Mouse (Mus musculus): ENCODE data around the gene Brf1. TPM values are rescaled to one million over a fixed set of nuclear protein-coding genes. Genes with fewer than 3 reads are reported as not detected.
A peak's percentile ranks its signal among the peaks of the same experiment; 100 is the strongest.

The Brf1 gene
- polyA plus RNA-seq, 1 experiment from 2014 or later, result 39.5 TPM

DNA sequence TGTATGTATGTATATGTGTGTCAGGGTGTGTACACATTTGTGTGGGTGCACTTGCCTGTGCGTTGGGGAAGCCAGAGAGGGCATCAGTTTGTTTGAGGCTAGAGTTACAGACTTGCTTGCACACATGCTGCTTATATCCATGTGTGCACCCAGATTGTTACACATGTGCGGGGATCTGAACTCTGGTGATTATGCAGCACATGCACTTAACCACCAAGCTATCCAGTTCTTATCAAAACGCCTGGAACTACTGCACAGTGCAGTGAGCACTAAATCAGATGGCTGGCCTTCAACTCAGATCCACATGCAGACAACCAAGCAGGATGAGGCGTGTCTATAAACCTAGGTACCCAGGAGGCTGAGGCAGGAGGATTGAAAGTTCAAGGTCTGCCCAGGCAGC lies 36.5 kb upstream of the Brf1 start:
- H3K9me3 ChIP-seq (replicated peaks; ENCODE audit: control insufficient read depth, low read length), result no peaks in the 10 kb centered on the region
- no peak overlapping the region for H3K27ac ChIP-seq (ENCODE audit: low read depth, low read length)
- no peaks in the 10 kb centered on the region for H3K27me3 ChIP-seq (ENCODE audit: control insufficient read depth, insufficient read depth, low read length)
- 85% methylated on average over 4 of the region's 4 CpGs for WGBS (ENCODE audit: insufficient replicate concordance)
- H3K36me3 ChIP-seq (ENCODE audit: control insufficient read depth, insufficient read depth, low read length), result no peaks in the 10 kb centered on the region
- no peak overlapping the region for H3K4me3 ChIP-seq (ENCODE audit: low read depth, low read length)
- H3K4me1 ChIP-seq (ENCODE audit: control insufficient read depth, insufficient read depth, low read length), result peaks cover 36% of the 10 kb centered on the region
- H3K9ac ChIP-seq (ENCODE audit: low read depth, low read length), result no peak overlapping the region
- H3K4me2 ChIP-seq, result no peak overlapping the region
- no peak for ATAC-seq (replicated peaks; ENCODE audit: insufficient number of reproducible peaks, low FRiP score, low TSS enrichment)

DNA sequence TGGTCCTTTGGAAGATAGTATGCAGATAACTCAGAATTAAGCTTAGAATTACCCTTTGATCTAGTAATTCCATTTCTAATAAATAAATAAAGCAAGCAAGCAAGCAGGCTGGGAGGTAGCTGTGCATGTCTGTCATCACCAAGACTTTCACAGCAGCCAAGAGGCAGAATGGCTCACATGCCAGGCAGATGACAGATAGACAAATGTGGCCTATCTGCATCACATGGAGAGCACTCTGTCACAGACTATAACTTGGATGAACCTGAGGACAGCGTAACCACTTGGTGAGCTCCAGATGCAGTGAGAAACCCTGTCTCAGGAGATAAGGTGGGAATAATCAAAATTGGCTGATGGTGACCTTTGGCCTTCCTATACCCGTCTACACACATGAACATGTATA lies 34.6 kb upstream of the Brf1 start:
- Histone ChIP-seq H3K27ac (ENCODE audit: low read depth, low read length) (0 out of 2 replicates have a peak overlapping the region, but pooled peaks have one; percentile 22), H3K36me3 (ENCODE audit: control insufficient read depth, insufficient read depth, low read length) (no peaks in the 10 kb centered on the region), H3K9me3 (replicated peaks; ENCODE audit: control insufficient read depth, low read length) (no peaks in the 10 kb centered on the region), H3K4me2 (no peak overlapping the region), H3K4me1 (ENCODE audit: control insufficient read depth, insufficient read depth, low read length) (peaks cover 42% of the 10 kb centered on the region), H3K4me3 (ENCODE audit: low read depth, low read length) (no peak overlapping the region), H3K9ac (ENCODE audit: low read depth, low read length) (no peak overlapping the region), H3K27me3 (ENCODE audit: control insufficient read depth, insufficient read depth, low read length) (no peaks in the 10 kb centered on the region)
- no peak for ATAC-seq (replicated peaks; ENCODE audit: insufficient number of reproducible peaks, low FRiP score, low TSS enrichment)
- WGBS (ENCODE audit: insufficient replicate concordance), result 48% methylated on average over 2 of the region's 2 CpGs

DNA sequence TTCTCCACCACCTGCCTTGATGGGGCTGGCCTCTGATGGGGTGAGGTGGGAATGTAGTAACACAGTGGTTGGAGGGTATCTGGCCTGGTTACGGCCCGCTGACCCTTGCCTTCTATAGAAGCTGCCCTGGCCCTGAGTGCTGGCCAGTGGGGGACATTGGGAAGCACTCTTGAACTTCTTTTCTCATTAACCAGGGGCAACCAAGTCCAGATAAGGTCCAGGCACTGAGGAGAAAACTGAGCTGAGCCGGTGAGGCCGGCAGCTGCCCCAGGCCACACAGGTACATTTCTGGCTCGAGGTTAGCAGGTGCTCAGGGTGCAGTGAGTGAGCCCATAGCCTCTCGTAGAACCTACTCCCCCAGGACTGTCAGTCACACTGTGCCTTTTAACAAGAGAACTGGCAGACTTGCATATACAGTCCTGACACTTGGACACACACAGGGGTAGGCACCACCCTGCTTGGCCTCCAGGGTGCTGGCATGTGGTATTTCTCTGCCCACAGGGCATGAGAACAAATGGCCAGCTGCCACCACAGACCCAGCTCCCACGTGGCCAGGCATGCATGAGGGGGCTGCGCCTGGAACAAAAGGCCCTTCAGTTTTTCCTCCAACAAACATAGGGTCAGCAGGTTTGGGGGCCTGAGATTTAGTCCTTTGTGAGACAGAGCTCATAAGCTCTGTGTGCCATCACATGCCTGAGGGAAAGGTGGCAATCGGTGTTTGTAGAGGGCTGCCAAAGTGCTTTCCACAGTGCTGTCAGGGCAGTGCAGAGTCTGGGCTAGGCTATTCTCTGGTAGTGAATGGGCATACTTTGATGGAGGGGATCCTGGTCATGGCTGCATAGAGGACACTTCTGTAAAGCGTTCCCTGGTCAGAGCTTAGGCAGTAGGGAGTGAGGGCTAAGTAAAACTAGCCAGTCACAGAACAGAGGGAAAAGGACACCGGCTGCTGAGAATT lies 32.1 kb upstream of the Brf1 start:
- no peak overlapping the region for H3K4me3 ChIP-seq (ENCODE audit: low read depth, low read length)
- no peaks in the 10 kb centered on the region for H3K27me3 ChIP-seq (ENCODE audit: control insufficient read depth, insufficient read depth, low read length)
- H3K36me3 ChIP-seq (ENCODE audit: control insufficient read depth, insufficient read depth, low read length), result no peaks in the 10 kb centered on the region
- peaks cover 56% of the 10 kb centered on the region for H3K4me1 ChIP-seq (ENCODE audit: control insufficient read depth, insufficient read depth, low read length)
- H3K27ac ChIP-seq (ENCODE audit: low read depth, low read length), result no peak overlapping the region
- H3K9ac ChIP-seq (ENCODE audit: low read depth, low read length), result no peak overlapping the region
- H3K9me3 ChIP-seq (replicated peaks; ENCODE audit: control insufficient read depth, low read length), result no peaks in the 10 kb centered on the region
- no peak overlapping the region for H3K4me2 ChIP-seq
- ATAC-seq (replicated peaks; ENCODE audit: insufficient number of reproducible peaks, low FRiP score, low TSS enrichment), result no peak
- 72% methylated on average over 11 of the region's 11 CpGs for WGBS (ENCODE audit: insufficient replicate concordance)

DNA sequence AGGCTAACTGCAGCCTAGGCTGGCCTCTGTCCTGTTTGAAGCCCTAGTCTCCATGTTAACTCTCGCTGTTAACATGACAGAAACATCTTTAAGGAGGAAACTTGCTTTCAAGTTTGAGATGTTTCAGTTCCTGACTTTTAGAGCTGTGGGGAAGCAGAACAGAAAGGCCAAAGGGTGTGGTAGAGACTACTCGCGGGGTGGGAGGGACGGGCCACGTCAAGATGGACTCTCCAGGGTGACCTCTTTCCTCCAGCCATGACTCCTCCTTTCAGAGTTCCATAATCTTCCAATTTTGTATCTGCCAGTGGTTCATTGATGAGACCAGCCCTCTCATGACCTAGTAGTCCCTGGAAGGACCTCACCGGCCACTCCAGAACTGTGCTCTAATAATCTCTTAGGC lies 30.9 kb upstream of the Brf1 start:
- H3K9ac ChIP-seq (ENCODE audit: low read depth, low read length), result no peak overlapping the region
- no peak overlapping the region for H3K27ac ChIP-seq (ENCODE audit: low read depth, low read length)
- 80% methylated on average over 6 of the region's 6 CpGs for WGBS (ENCODE audit: insufficient replicate concordance)
- no peaks in the 10 kb centered on the region for H3K9me3 ChIP-seq (replicated peaks; ENCODE audit: control insufficient read depth, low read length)
- no peak for ATAC-seq (replicated peaks; ENCODE audit: insufficient number of reproducible peaks, low FRiP score, low TSS enrichment)
- H3K4me1 ChIP-seq (ENCODE audit: control insufficient read depth, insufficient read depth, low read length), result peaks cover 60% of the 10 kb centered on the region
- H3K36me3 ChIP-seq (ENCODE audit: control insufficient read depth, insufficient read depth, low read length), result no peaks in the 10 kb centered on the region
- H3K27me3 ChIP-seq (ENCODE audit: control insufficient read depth, insufficient read depth, low read length), result no peaks in the 10 kb centered on the region
- no peak overlapping the region for H3K4me2 ChIP-seq
- H3K4me3 ChIP-seq (ENCODE audit: low read depth, low read length), result no peak overlapping the region

DNA sequence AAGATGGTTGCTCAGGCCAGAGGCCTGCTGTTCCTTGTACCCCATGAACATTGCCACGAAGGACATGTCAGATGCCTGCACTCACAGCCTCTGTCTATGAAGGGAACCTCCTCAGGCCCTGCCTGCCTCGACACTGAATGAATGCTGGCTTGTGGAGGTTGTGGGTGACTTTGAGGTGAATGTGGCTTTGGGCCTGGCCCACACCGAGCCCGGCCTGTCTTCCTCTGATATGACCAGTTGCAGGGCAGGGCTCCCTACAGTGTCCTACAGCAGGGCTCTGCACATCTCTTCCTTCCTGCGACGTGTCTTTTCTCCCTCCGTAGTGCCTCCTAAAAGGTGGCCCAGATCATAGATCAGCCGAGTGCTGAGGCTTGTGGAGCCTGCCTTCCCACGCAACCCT lies 30.5 kb upstream of the Brf1 start:
- H3K9me3 ChIP-seq (replicated peaks; ENCODE audit: control insufficient read depth, low read length), result no peaks in the 10 kb centered on the region
- WGBS (ENCODE audit: insufficient replicate concordance), result 77% methylated on average over 9 of the region's 9 CpGs
- no peak for ATAC-seq (replicated peaks; ENCODE audit: insufficient number of reproducible peaks, low FRiP score, low TSS enrichment)
- no peak overlapping the region for H3K4me2 ChIP-seq
- no peaks in the 10 kb centered on the region for H3K27me3 ChIP-seq (ENCODE audit: control insufficient read depth, insufficient read depth, low read length)
- no peak overlapping the region for H3K27ac ChIP-seq (ENCODE audit: low read depth, low read length)
- H3K9ac ChIP-seq (ENCODE audit: low read depth, low read length), result no peak overlapping the region
- H3K4me3 ChIP-seq (ENCODE audit: low read depth, low read length), result no peak overlapping the region
- H3K4me1 ChIP-seq (ENCODE audit: control insufficient read depth, insufficient read depth, low read length), result peaks cover 60% of the 10 kb centered on the region
- H3K36me3 ChIP-seq (ENCODE audit: control insufficient read depth, insufficient read depth, low read length), result no peaks in the 10 kb centered on the region

DNA sequence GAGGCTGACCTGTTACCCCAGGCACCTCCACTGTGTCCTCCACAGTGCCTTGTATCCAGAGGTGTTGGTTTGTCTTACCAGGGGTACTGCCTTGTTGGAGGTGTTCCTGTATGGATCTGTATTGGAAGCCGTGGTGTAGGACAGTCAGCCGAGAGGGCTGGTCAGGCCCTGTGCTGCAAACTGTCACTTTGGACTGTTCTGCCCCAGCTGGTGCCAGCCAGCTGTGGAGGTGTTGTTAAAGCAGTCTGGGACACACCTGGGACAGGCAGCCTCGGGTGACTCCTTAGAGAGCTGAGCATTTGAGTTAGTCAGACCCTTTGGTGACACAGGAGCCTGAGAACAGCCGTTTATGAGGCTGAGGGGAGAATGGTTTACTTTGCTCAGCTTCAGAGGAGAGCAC lies 29.5 kb upstream of the Brf1 start:
- peaks cover 57% of the 10 kb centered on the region for H3K4me1 ChIP-seq (ENCODE audit: control insufficient read depth, insufficient read depth, low read length)
- H3K27ac ChIP-seq (ENCODE audit: low read depth, low read length), result no peak overlapping the region
- H3K9me3 ChIP-seq (replicated peaks; ENCODE audit: control insufficient read depth, low read length), result no peaks in the 10 kb centered on the region

DNA sequence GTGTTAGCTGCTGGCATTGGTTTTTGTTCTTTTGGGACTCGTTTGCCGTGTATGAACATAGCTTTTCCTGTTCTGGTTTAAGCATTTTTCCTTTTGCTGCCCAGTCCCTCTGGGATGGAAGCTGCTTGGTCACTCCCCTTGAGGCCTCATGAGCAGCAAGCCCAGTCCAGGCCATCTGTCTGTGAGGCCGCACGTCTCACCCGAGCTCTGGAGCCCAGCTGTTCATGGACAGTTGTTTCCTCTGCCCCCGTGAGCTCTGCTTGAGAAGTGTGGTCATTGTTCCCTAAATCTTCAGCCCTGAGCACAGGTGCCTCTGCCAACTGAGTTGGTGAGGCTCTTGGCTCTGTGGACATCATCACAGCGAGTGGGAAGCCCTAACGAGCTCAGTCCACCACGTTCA lies 28.4 kb upstream of the Brf1 start:
- peaks cover 47% of the 10 kb centered on the region for H3K4me1 ChIP-seq (ENCODE audit: control insufficient read depth, insufficient read depth, low read length)

More for the DNA sequence above, 29.5 kb upstream of the Brf1 start:
- H3K27me3 ChIP-seq (ENCODE audit: control insufficient read depth, insufficient read depth, low read length), result no peaks in the 10 kb centered on the region
- H3K4me3 ChIP-seq (ENCODE audit: low read depth, low read length), result no peak overlapping the region
- H3K9ac ChIP-seq (ENCODE audit: low read depth, low read length), result no peak overlapping the region
- no peaks in the 10 kb centered on the region for H3K36me3 ChIP-seq (ENCODE audit: control insufficient read depth, insufficient read depth, low read length)
- WGBS (ENCODE audit: insufficient replicate concordance), result 60% methylated on average over 4 of the region's 4 CpGs
- no peak for ATAC-seq (replicated peaks; ENCODE audit: insufficient number of reproducible peaks, low FRiP score, low TSS enrichment)
- H3K4me2 ChIP-seq, result no peak overlapping the region

DNA sequence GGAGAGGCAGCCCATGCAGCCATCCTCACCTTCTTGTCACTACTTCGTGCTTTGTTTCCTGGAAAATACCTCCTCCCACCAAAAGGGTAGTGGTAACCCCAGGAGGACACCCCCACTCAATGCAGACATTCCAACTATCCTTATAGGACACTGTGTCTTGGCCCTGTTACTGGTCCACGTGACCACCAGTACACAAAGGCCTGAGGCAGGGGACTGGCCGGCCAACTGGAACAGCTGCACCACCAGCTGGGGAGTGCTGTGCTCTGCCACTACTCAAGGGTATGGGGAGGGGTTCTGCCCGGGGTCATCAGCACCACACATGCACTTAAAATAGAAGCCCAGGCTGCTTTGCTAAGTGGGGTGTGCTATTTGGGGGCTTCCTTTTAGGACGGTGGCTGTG lies 27.6 kb upstream of the Brf1 start:
- H3K4me2 ChIP-seq, result no peak overlapping the region
- H3K36me3 ChIP-seq (ENCODE audit: control insufficient read depth, insufficient read depth, low read length), result no peaks in the 10 kb centered on the region
- peak; percentile 22; the same call in 1 of the 2 replicates for ATAC-seq (replicated peaks; ENCODE audit: insufficient number of reproducible peaks, low FRiP score, low TSS enrichment)
- H3K27me3 ChIP-seq (ENCODE audit: control insufficient read depth, insufficient read depth, low read length), result no peaks in the 10 kb centered on the region
- H3K9me3 ChIP-seq (replicated peaks; ENCODE audit: control insufficient read depth, low read length), result no peaks in the 10 kb centered on the region
- peaks cover 41% of the 10 kb centered on the region for H3K4me1 ChIP-seq (ENCODE audit: control insufficient read depth, insufficient read depth, low read length)
- H3K4me3 ChIP-seq (ENCODE audit: low read depth, low read length), result no peak overlapping the region
- H3K27ac ChIP-seq (ENCODE audit: low read depth, low read length), result peak overlapping the region; percentile 35; the same call in 1 of the 2 replicates
- H3K9ac ChIP-seq (ENCODE audit: low read depth, low read length), result no peak overlapping the region
- 49% methylated on average over 5 of the region's 5 CpGs for WGBS (ENCODE audit: insufficient replicate concordance)

More for the DNA sequence above, 28.4 kb upstream of the Brf1 start:
- Histone ChIP-seq H3K9ac (ENCODE audit: low read depth, low read length) (no peak overlapping the region), H3K9me3 (replicated peaks; ENCODE audit: control insufficient read depth, low read length) (no peaks in the 10 kb centered on the region), H3K27me3 (ENCODE audit: control insufficient read depth, insufficient read depth, low read length) (no peaks in the 10 kb centered on the region), H3K4me2 (no peak overlapping the region), H3K4me3 (ENCODE audit: low read depth, low read length) (no peak overlapping the region), H3K36me3 (ENCODE audit: control insufficient read depth, insufficient read depth, low read length) (no peaks in the 10 kb centered on the region), H3K27ac (ENCODE audit: low read depth, low read length) (no peak overlapping the region)
- ATAC-seq (replicated peaks; ENCODE audit: insufficient number of reproducible peaks, low FRiP score, low TSS enrichment), result no peak
- 81% methylated on average over 9 of the region's 9 CpGs for WGBS (ENCODE audit: insufficient replicate concordance)

DNA sequence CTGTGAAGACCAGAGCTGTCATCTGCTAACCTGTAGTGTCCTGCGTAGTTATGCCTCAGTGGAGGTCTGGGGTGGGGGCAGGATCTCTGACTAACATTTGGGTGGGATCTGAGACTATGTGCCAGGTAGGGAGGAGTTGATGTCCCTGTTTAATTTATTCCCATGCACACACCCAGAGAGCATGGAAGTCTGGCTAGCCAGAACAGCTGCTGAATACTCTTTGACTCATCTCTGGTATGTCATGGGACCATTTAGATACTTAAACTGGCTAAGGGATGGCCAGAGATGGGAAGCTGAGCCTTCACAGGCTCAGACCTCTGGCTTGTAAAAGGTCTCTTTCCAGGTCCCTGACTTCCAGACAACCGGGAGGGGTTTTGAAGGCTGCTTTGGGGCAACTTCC lies 27.0 kb upstream of the Brf1 start:
- Histone ChIP-seq H3K9ac (ENCODE audit: low read depth, low read length) (no peak overlapping the region), H3K36me3 (ENCODE audit: control insufficient read depth, insufficient read depth, low read length) (no peaks in the 10 kb centered on the region), H3K4me2 (no peak overlapping the region), H3K27me3 (ENCODE audit: control insufficient read depth, insufficient read depth, low read length) (no peaks in the 10 kb centered on the region), H3K9me3 (replicated peaks; ENCODE audit: control insufficient read depth, low read length) (no peaks in the 10 kb centered on the region), H3K4me1 (ENCODE audit: control insufficient read depth, insufficient read depth, low read length) (peaks cover 38% of the 10 kb centered on the region), H3K27ac (ENCODE audit: low read depth, low read length) (peak overlapping the region; percentile 35; the same call in 1 of the 2 replicates), H3K4me3 (ENCODE audit: low read depth, low read length) (no peak overlapping the region)
- WGBS (ENCODE audit: insufficient replicate concordance), result 85% methylated on average over 2 of the region's 2 CpGs
- no peak for ATAC-seq (replicated peaks; ENCODE audit: insufficient number of reproducible peaks, low FRiP score, low TSS enrichment)

All from heart, embryonic 11.5 days (tissue).